Mouse (Mus musculus): ENCODE measurements around the gene BC048507. TPM values are rescaled to one million over a fixed set of nuclear protein-coding genes. Genes with fewer than 3 reads are reported as not detected.
"Not testable (repeated sequence)": the region's sequence is repeated elsewhere in the genome, so short reads cannot be mapped to it uniquely, and the experiment has no call there.

Gene BC048507
- 0.23 TPM in 1 of 2 replicates, not detected in the other for polyA plus RNA-seq (2015; fragmentation: Nextera tagmentation; extraction: Ambion mirVana)

DNA sequence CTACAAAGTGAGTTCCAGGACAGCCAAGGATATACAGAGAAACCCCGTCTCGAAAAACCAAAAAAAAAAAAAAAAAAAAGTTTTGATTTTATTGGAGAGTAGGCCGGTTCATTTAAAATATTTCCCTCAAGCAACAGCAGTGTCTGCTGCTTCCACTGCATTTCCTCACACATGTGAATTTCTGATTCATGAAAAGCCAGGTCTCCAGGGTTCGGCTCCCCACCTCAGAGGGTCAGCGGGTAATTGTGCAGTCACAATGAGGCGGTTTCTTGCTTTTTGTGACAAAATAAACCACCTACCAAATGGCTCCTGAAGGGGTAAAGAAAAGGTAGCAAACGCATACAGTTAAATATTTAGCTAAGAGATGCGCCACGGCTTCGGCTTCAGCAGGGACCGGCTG lies at the start of gene BC048507:
TSS of gene BC048507 (plus strand) at position 301 of the 400 bp plus-strand sequence.
- Histone ChIP-seq H3K4me3 (replicated peaks) (no peak within 1 kb of the TSS), H3K36me3 (no peaks in the 10 kb centered on the region), H3K4me1 (no peaks in the 10 kb centered on the region), H3K27me3 (replicated peaks) (no peaks in the 10 kb centered on the region), H3K9me3 (no peaks in the 10 kb centered on the region), H3K9ac (no peak within 1 kb of the TSS), H3K27ac (no peak within 1 kb of the TSS), H3K4me2 (no peak within 1 kb of the TSS)
- 74% methylated on average over 11 of the region's 11 CpGs for WGBS
- ATAC-seq (ENCODE audit: insufficient read depth, low FRiP score, low read depth): no peak

GRCm38 (mm10) chr13:67813710-67814660 lies 49.1 kb upstream of the BC048507 start, which contains the start of gene Zfp273:
Zfp273 (plus strand) TSS chr13:67813740.
- H3K4me3 ChIP-seq (replicated peaks): peak within 1 kb of the TSS; percentile 68
- H3K4me2 ChIP-seq: peak within 1 kb of the TSS; percentile 74
- H3K36me3 ChIP-seq: no peaks in the 10 kb centered on the region
- H3K9ac ChIP-seq: peak within 1 kb of the TSS; percentile 42; the same call in 1 of the 2 replicates
- peak within 1 kb of the TSS; percentile 87 for H3K27ac ChIP-seq
- ATAC-seq (ENCODE audit: insufficient read depth, low FRiP score, low read depth): peak; percentile 94
- 3% methylated on average over 31 of the region's 31 CpGs for WGBS
- H3K27me3 ChIP-seq (replicated peaks): no peaks in the 10 kb centered on the region
- H3K9me3 ChIP-seq: no peaks in the 10 kb centered on the region
- no peaks in the 10 kb centered on the region for H3K4me1 ChIP-seq

DNA sequence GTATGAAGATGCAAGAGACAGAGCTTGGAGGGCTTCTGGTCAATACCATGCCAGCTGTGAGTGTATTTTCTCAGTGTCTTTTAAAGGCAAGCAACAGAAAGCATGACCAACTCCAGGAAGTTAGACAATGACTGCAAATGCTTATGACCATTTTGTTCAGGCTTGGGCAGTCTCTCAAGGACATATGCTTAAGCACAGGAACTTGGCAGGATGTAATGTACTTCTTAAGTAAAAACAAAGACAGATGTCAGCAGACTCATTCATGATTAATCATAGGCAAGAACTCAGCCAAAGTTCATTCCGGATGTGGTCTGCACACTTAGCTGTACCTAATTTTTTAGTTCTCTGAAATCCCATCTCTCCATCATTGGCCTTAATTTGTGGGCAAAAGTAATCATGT lies 44.5 kb upstream of the BC048507 start:
- no peaks in the 10 kb centered on the region for H3K9me3 ChIP-seq
- 60% methylated on average over 1 of the region's 1 CpGs for WGBS
- no peak overlapping the region for H3K4me2 ChIP-seq
- no peak overlapping the region for H3K4me3 ChIP-seq (replicated peaks)
- H3K27ac ChIP-seq: no peak overlapping the region
- no peak for ATAC-seq (ENCODE audit: insufficient read depth, low FRiP score, low read depth)
- H3K36me3 ChIP-seq: peaks cover 4% of the 10 kb centered on the region; the same call in 1 of the 2 replicates
- H3K27me3 ChIP-seq (replicated peaks): no peaks in the 10 kb centered on the region
- H3K9ac ChIP-seq: no peak overlapping the region
- no peaks in the 10 kb centered on the region for H3K4me1 ChIP-seq

- Histone ChIP-seq H3K4me1 (no peaks in the 10 kb centered on the region), H3K27me3 (replicated peaks) (no peaks in the 10 kb centered on the region), H3K4me3 (replicated peaks) (peak within 1 kb of the TSS; percentile 54), H3K9ac (peak within 1 kb of the TSS; percentile 45; the same call in 1 of the 2 replicates), H3K36me3 (peaks cover 6% of the 10 kb centered on the region; the same call in 1 of the 2 replicates), H3K4me2 (peak within 1 kb of the TSS; percentile 61), H3K9me3 (no peaks in the 10 kb centered on the region), H3K27ac (no peak within 1 kb of the TSS)
- ATAC-seq (ENCODE audit: insufficient read depth, low FRiP score, low read depth): peak; percentile 79
- 1% methylated on average over 14 of the region's 14 CpGs for WGBS
These were observed 32.2 kb upstream of the BC048507 start, which contains the start of gene Gm10037 for GRCm38 (mm10) chr13:67830911-67831336. Gm10037 (plus strand) TSS chr13:67831106.

GRCm38 (mm10) chr13:67833137-67833536 lies 30.0 kb upstream of the BC048507 start:
- H3K4me3 ChIP-seq (replicated peaks); H3K27me3 ChIP-seq (replicated peaks); H3K4me2 ChIP-seq; H3K36me3 ChIP-seq; H3K9me3 ChIP-seq; H3K27ac ChIP-seq; H3K4me1 ChIP-seq; H3K9ac ChIP-seq; ATAC-seq (ENCODE audit: insufficient read depth, low FRiP score, low read depth): not testable (repeated sequence)

- Histone ChIP-seq H3K9me3 (no peaks in the 10 kb centered on the region), H3K4me1 (no peaks in the 10 kb centered on the region), H3K27me3 (replicated peaks) (no peaks in the 10 kb centered on the region), H3K4me3 (replicated peaks) (peak overlapping the region; percentile 37; the same call in 1 of the 2 replicates), H3K9ac (no peak overlapping the region), H3K36me3 (no peaks in the 10 kb centered on the region), H3K27ac (no peak overlapping the region), H3K4me2 (peak overlapping the region; percentile 50)
- WGBS: 47% methylated on average over 6 of the region's 6 CpGs
- ATAC-seq (ENCODE audit: insufficient read depth, low FRiP score, low read depth): no peak
These were observed 19.4 kb upstream of the BC048507 start for GRCm38 (mm10) chr13:67843775-67844118.

DNA sequence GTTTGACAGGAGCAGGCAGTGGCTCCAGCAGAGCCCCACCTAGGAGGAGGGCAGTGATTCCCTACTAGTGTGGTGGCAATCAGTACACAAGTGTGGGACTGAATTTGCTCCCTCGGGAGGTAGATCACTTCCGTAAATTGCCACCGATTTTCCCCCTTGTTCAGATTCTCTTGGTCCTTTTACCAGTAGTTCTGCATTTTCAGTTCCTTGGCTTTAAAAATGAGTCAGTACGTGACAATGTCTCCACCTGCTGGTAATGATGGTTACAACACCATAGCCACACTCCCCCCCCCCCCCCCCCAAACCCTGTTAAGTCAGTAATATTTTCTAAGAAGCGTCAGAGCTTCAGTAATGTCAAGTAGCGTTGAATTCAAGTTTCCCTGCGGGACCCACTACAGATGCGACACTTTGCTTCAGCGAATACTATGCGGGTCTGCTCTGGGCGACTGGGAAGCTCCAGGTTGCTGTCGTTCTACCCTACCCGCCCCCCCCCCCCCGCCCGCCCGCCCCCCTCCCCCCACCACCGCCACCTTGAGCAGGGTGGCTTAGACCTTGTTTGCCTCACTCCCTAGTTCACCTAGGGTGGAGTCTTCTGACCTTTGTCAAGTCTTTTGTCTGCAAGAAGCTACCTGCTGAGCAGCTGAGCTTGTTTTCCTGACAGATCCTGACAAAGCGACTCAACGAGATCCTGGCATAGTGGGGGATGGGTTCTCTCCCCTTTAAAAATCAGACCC lies 18.8 kb upstream of the BC048507 start:
- Histone ChIP-seq H3K27ac (no peak overlapping the region), H3K9ac (no peak overlapping the region), H3K36me3 (no peaks in the 10 kb centered on the region), H3K4me2 (peak overlapping the region; percentile 50), H3K27me3 (replicated peaks) (no peaks in the 10 kb centered on the region), H3K9me3 (no peaks in the 10 kb centered on the region), H3K4me3 (replicated peaks) (peak overlapping the region; percentile 37), H3K4me1 (no peaks in the 10 kb centered on the region)
- ATAC-seq (ENCODE audit: insufficient read depth, low FRiP score, low read depth): peak; percentile 50; the same call in 1 of the 2 replicates
- under 1% methylated on average over 18 of the region's 19 CpGs for WGBS

DNA sequence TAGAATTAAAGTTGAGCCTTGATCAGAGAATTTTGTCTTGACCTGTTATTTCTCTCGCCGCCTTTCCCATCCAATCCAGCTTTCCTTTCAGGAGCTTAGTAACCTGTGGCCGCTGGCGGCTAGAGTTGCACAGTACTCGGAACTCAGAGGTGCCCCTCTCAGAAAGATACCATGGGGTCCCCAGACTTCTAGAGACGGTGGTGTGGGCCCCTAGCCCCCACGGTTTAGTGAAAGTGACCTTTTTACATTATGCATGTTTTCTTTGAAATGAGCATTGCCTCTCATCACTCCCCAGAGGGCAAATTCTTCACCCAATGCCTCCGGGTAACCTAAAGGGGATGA lies 18.3 kb upstream of the BC048507 start:
- no peaks in the 10 kb centered on the region for H3K27me3 ChIP-seq (replicated peaks)
- no peak for ATAC-seq (ENCODE audit: insufficient read depth, low FRiP score, low read depth)
- no peak overlapping the region for H3K9ac ChIP-seq
- H3K4me3 ChIP-seq (replicated peaks): peak overlapping the region; percentile 37
- H3K4me1 ChIP-seq: no peaks in the 10 kb centered on the region
- H3K4me2 ChIP-seq: peak overlapping the region; percentile 50
- no peaks in the 10 kb centered on the region for H3K36me3 ChIP-seq
- H3K27ac ChIP-seq: no peak overlapping the region
- 27% methylated on average over 8 of the region's 8 CpGs for WGBS
- no peaks in the 10 kb centered on the region for H3K9me3 ChIP-seq

GRCm38 (mm10) chr13:67850361-67850760 lies 12.8 kb upstream of the BC048507 start:
- no peak for ATAC-seq (ENCODE audit: insufficient read depth, low FRiP score, low read depth)
- Histone ChIP-seq H3K4me1 (no peaks in the 10 kb centered on the region), H3K9ac (no peak overlapping the region), H3K27me3 (replicated peaks) (no peaks in the 10 kb centered on the region), H3K27ac (no peak overlapping the region), H3K4me2 (no peak overlapping the region), H3K36me3 (no peaks in the 10 kb centered on the region), H3K9me3 (no peaks in the 10 kb centered on the region), H3K4me3 (replicated peaks) (no peak overlapping the region)
- 67% methylated on average over 3 of the region's 3 CpGs for WGBS

DNA sequence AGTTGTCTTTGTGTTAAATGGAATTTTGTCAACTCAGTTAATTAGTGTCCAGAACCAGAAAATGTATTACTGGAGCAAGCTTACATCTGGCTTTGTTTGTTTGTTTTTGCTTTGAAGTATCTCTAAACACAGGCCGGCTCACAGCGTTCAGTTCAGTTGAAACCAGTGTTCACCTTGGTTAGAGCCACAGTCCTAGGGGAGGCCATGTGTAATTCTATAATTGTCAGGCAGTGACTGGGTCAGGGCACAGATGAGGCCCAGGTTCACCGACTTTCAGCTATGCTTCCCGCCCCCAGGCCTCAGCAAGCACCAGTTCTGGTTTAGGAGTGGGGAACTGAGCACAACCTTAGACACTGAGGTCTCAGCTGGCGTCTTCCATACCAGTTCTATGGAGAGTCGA lies 10.0 kb upstream of the BC048507 start:
- no peaks in the 10 kb centered on the region for H3K9me3 ChIP-seq
- 68% methylated on average over 6 of the region's 6 CpGs for WGBS
- ATAC-seq (ENCODE audit: insufficient read depth, low FRiP score, low read depth): no peak

DNA sequence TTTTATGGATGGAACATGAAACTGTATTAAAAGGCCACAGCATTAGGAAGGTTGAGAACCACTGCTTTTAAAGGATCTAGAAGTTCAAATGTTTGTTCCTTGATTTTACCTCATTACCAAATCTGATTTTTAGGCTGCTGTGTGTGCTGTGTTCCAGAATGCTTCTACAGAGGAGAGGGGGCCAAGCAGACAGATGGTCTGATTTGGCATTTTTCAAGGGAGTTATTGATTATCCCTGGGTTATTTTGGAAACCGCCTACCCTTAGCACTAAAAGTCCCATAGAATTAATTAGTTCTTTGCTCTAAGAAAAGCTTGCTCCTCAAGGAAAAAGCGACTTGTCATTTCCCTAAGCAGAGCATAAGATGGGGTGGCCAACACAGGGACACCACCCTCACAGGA lies 9.1 kb upstream of the BC048507 start:
- no peaks in the 10 kb centered on the region for H3K4me1 ChIP-seq
- H3K9me3 ChIP-seq: no peaks in the 10 kb centered on the region
- WGBS: 89% methylated on average over 2 of the region's 2 CpGs
- H3K4me2 ChIP-seq: no peak overlapping the region
- no peaks in the 10 kb centered on the region for H3K36me3 ChIP-seq
- H3K4me3 ChIP-seq (replicated peaks): no peak overlapping the region
- ATAC-seq (ENCODE audit: insufficient read depth, low FRiP score, low read depth): no peak
- H3K27ac ChIP-seq: no peak overlapping the region
- no peaks in the 10 kb centered on the region for H3K27me3 ChIP-seq (replicated peaks)
- no peak overlapping the region for H3K9ac ChIP-seq

More for the DNA sequence above, 10.0 kb upstream of the BC048507 start:
- Histone ChIP-seq H3K27ac (no peak overlapping the region), H3K4me2 (no peak overlapping the region), H3K4me1 (no peaks in the 10 kb centered on the region), H3K36me3 (no peaks in the 10 kb centered on the region), H3K9ac (no peak overlapping the region), H3K4me3 (replicated peaks) (no peak overlapping the region), H3K27me3 (replicated peaks) (no peaks in the 10 kb centered on the region)

GRCm38 (mm10) chr13:67857317-67857716 lies 5.8 kb upstream of the BC048507 start:
- Histone ChIP-seq H3K9me3 (no peaks in the 10 kb centered on the region), H3K36me3 (no peaks in the 10 kb centered on the region), H3K27ac (no peak overlapping the region), H3K27me3 (replicated peaks) (no peaks in the 10 kb centered on the region), H3K4me1 (no peaks in the 10 kb centered on the region), H3K9ac (no peak overlapping the region), H3K4me3 (replicated peaks) (no peak overlapping the region), H3K4me2 (no peak overlapping the region)
- ATAC-seq (ENCODE audit: insufficient read depth, low FRiP score, low read depth): no peak
- 13% methylated on average over 1 of the region's 1 CpGs for WGBS
